Mouse (Mus musculus) gastrocnemius, postnatal 36 days (tissue): ENCODE results near the gene Cmss1. TPM values are rescaled to one million over a fixed set of nuclear protein-coding genes. Genes with fewer than 3 reads are reported as not detected.
"Not testable (repeated sequence)": the region's sequence is repeated elsewhere in the genome, so short reads cannot be mapped to it uniquely, and the experiment has no call there.

Source experiments
- DNase-seq, 2 experiments: peaks; one replicate each; pipeline ENCODE4 v3.0.0; 2022
- intact Hi-C: fragments of 180-260 bp; cut with DNase I; formaldehyde crosslinking; loops from one replicate; pipeline ENCODE4 v1.15.1; 2025
- total RNA-seq, 2 experiments: library from RNA; stranded (reverse); gene quantifications; 2 replicates each; pipeline ENCODE4 v1.2.3; 2021

Cmss1 gene
- total RNA-seq, 2 experiments from 2014 or later = 32.6 to 36.6 TPM

DNA sequence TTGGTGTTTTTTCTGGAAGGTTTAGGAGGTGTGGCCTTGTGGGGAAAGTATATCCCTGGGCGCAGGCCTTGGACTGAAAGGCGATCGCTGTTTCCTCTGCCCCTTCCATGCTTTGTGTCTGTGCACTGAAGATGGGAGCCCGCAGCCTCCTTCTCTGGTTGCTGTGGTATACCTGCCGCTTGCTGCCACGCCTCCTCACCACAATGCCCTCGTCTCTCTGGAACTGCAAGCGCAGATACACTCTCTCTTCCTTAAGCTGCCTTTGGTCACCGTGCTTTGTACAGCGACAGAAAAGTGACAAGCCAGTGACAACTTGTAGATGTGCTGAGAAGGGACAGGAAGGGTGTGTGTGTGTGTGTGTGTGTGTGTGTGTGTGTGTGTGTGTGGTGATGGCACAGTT is 207.1 kb downstream of the Cmss1 start:
- intact Hi-C loops = loop anchor here (2.0 to 5.0 kb wide), 4 partner anchors 52 to 183 kb away; no protein-coding TSS in a partner anchor
- no peak for DNase-seq

DNA sequence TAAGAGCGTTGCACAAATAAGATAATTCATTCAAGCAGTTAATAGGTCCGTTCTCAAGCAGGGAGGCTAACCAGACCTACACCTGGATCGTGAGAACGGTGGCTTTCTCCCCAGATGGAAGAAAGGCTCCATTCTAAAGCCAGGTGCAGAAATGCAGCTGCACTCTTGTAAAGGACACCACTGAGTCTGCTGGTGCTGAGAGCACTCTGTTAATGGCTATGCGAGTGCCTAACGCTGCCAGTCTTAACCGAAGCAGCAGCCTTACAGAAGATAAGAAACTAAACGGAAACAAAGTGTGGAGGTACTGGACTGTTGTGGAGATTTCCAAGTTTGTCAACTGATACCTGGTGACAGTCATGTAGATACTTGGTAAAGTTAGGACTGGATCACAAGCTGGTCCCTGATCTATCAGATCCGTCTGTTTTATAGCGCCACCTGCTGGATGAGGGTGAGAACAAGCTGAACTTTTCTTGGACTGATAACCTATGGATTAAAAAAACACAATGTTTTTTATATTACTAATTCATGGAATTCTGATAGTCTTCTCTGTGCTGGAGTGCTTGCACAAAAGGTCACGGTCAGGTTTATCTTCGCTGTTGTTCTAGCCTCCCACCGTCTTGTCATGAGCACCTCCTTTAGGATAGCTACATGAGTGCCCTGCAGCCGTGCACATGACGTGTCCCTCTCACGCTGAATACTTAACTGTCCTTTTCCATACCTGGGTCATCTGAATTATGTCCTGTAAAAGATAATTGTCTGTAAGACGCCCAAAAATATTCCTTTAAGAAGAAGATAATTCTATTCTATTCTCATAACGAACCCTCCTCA is 208.1 kb downstream of the Cmss1 start:
- peak; percentile 37 to 66 for DNase-seq
- intact Hi-C loops = loop anchor here (2.0 to 5.0 kb wide), 4 partner anchors 51 to 184 kb away; no protein-coding TSS in a partner anchor

DNA sequence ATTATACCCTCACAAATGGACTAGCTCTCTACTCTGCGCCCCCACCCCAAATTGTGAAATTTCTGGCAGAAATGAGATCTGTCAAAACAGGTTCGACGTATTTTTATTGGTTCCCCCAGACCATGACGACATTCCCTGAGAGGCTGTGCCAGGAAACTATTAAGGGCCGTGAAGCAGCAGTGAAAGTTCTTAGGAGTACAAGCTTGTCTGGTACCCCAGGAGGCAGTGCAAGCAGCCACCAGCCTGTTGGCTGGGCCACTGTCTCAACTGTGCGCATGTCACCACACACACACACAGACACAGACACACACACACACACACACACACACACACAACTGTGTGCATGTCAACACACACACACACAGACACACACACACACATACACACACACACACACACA is 208.8 kb downstream of the Cmss1 start:
- intact Hi-C loops = loop anchor here (2.0 to 5.0 kb wide), 4 partner anchors 51 to 184 kb away; no protein-coding TSS in a partner anchor
- DNase-seq = no peak

DNA sequence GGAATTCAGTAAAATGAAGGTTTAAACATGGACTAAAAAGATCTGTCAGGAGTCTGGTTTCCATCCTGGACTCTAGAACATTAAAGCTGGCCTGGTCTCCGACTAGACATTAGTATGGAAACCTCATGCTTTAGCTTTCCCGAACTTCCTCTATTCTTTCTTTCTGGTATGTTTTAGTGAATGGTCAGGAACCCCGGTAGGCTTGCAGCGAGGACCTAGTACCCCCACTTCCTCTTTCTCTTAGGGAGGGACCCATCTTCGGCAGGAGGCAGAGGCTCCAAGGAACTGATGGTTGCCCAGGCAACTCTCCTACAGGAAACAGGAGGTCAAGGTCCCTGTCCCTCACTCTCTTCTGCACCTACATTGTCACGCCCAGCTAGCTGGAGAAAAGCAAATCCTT is 210.4 kb downstream of the Cmss1 start:
- DNase-seq = no peak
- intact Hi-C loops = loop anchor here (5.0 kb wide), 3 partner anchors 49 to 186 kb away; no protein-coding TSS in a partner anchor

DNA sequence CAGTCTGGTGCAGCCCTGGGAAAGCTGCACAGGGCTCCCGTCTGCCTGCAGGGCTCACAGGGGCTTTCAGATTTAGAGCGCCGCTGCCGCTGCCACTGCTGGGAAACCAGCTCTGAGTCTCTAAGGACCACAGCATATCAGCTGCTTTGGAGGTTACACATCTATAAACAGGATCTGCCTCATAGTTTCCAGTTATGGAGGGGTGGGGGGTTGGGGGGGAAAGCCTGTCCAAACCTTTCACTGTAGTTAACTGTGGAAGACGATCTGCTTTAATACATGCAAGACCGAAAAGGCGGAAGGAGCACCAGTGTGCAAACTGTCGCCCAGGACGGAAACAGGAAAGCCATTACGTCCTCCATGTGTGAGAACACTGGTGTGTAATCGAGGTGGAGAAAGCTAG is 213.5 kb downstream of the Cmss1 start:
- peak; percentile 24 to 37 for DNase-seq
- intact Hi-C loops = no loop called here

DNA sequence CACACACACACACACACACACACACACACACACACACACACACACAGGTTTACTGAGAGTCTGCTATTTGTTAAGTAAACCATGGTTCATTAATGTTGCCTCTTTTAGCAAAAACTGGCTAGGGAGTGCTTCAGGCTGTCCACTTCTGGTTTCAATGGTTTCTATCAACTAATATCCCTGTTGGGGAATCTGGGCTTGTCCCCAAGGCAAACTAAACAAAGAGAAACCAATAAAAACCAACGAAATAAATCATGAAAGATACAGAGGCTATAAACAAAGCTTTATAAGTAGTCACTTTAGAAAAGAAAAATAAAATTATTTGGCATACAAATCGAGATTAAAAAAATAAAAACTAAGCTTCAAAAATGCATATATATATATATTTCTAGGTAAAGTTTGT is 214.2 kb downstream of the Cmss1 start:
- intact Hi-C loops = no loop called here
- no peak for DNase-seq

DNA sequence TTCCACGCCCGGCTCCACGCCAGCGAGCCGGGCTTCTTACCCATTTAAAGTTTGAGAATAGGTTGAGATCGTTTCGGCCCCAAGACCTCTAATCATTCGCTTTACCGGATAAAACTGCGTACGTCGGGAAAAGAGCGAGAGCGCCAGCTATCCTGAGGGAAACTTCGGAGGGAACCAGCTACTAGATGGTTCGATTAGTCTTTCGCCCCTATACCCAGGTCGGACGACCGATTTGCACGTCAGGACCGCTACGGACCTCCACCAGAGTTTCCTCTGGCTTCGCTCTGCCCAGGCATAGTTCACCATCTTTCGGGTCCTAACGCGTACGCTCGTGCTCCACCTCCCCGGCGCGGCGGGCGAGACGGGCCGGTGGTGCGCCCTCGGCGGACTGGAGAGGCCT is 215.5 kb downstream of the Cmss1 start:
- intact Hi-C loops = not testable (repeated sequence)

DNA sequence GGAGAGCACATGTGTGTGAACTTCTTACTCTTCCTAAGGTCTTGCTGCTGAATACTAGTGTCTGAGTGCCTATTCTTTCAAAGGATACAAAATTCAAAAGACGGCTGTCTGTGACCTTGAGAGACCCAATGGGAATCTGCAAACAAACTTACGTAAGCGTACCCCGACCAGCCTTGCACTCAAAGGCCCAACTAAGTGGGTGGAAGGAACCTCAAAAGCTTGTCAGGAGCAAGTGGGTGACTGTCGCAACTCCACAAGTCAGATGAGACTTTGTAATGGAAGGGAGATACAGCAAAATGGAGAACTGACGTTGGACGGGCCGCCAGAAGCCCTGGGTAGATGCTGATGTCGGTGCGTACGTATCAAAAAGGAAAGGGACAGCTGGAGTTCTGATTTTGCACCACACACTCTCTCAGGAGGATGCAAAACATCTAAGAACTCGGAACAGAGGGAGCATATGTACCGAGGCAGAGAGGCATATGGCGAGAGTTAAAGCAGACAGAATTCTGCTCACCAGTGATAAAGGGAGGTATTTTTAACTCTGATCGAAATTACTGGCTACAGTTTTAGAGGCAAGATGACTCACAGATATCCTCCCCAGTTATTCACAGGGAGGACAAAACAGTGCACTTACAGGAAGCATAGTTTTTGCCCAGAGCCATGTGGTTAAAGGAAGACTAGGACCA is 217.0 kb downstream of the Cmss1 start:
- no peak for DNase-seq
- intact Hi-C loops = no loop called here

More for the DNA sequence above, 215.5 kb downstream of the Cmss1 start:
- DNase-seq = not testable (repeated sequence)

DNA sequence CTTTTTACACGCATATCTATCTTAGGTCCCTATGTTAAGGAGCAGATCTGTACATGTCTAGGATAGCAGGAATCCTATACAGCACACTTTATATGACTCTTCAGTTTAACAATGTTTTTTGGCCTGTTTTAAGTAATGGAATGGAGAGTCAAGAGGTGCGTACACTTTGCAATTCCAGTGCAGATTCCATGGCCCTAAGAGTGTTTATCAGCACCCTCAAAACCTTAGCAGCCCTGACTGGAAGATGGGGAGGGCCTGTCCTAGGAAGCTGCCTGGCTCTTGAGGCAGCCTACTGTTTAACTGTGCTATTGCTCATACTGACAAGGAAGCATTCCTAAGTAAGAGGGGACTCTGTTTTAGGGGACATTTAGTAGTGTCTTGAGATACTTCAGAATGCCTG is 222.4 kb downstream of the Cmss1 start:
- intact Hi-C loops = no loop called here
- no peak for DNase-seq

DNA sequence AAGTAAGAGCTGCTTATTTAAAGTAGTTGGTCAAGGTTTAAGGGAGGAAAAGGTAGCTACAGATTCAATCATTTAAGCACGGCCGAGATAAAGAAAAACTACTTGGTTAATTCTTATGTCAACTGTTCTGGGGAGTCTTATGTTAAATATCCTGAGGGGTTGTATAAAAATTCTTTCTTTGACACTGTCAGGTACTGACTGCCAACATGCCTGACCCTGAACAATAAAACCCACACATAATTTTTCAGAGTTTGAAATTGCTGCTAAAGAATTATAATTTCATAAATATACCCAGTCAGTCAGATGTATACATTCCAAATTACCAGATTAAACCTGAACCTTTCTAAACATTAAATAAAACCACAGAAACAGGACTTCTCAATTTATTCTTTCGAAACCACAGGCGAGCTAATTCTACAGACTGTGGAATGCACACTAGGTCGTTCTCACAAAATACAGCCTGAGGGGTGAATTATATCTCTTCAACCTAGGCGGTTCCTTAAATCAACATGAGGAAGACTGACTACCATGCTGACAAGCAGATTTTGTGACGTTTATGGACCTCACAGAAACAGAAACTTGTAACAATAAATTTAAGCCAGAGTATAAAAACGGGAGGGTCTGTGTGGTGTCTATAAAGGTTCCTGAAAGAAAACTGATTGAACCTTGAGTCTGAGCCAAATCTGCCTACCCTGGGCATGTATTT is 223.2 kb downstream of the Cmss1 start:
- intact Hi-C loops = no loop called here
- DNase-seq = no peak

DNA sequence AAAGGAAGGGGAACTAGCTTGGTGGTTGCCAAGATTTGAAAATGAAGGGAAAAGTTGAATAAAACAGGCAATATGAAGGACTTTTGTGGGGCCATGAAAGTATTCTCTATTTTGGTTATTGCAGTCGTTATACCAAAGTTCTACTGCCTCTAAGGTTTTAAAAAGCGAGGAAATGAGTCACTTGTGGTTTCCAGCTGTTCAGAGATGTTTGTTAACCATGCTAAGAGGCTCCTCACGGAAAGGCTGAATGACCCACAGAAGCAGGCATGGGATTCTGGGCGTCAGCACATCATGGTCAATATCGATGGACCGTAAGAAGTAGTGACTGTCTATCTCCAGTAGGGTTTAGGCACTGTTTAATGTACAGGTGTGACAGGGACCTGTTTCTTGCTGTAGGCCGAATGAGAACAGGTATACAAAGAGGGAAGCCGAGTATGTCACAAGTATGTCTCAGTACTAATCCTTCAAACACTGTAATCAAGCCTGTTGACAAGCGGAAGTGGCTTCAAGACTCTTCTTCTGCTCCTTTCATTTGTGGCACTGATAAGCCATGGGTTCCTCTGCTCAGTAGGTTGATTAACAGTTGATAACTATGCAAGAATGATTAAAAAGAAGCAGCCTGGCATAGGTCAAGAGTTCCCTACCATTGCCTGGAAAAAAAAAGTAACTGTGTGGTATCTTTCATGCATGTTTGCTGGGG is 227.9 kb downstream of the Cmss1 start:
- intact Hi-C loops = no loop called here
- no peak for DNase-seq

DNA sequence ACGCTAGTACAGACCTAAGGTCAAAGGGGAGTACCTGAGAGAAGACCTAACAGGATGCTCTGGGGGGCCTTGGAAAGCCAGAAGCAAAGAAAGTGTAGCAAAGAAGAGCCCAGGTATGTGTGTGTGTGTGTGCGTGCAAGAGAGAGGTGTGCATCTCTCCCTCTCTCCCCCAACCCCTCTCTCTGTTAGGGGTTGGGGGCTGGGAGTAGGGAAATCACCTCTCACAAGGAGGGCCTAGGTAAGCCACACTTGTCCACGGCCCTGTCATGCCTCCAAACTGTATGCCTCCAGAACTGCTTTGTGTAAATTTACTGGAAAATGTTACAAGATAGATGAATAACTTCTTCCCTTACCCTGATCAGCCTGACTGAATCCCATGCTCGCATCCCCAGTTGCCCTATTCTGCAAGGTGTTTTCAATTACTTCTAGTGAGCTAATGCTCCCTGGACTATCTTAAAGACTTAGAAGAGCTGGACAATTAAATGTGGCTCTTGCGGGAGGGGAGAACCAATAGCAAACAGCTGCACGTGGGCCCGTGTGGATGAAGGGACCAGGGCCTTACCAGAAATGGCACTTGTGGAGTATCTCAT is 231.3 kb downstream of the Cmss1 start:
- intact Hi-C loops = no loop called here
- no peak for DNase-seq

DNA sequence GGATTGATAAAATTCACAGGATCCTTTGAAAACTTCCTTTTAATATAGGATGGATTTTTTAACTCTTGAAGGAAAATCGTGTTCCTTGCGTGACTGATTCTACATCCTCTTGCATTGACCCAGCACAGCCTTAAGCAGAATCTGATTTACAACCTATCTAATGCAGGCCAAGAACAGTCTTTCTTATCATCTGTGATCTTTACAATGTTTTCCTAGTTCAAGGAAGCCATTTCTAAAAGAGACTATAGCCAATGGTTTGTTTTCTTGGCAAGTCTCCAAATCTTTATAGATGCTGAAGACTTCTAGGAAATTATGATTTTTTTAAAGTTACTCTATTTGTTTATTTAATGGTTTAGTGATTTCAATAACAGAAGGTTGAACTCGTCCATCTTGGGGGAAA is 234.5 kb downstream of the Cmss1 start:
- intact Hi-C loops = no loop called here
- DNase-seq = no peak

DNA sequence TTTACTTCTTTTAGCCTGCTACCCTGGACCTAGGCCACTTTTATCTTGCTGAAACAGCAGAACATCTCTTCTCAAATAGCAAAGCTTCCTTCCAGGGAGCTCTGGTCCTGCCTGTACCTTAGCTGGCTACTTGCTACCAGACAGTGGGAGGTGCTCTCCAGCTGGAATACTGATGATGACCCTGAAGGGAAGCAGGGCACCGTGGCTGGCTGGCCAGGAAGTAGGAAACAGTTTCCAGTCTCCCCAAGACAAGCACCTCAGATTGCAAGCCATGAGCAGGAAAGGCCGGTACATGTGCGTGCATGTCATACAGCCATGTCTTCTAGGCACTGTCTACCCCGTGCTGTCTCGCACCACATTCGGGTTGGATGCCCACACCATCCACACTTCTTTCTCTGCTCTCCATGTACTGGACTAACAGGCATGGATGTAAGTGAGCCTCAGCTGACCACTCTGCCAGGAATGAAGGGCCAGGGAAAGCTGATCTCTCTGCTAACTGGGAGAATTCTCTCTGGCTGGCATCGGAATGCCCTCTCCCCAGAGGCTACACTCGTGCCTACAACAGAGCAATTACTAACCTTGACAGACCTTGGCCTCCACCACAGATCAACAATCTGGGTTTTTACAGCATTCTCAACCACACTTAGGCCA is 236.7 kb downstream of the Cmss1 start:
- intact Hi-C loops = loop anchor here (10.0 kb wide), 1 partner anchor 105 kb away; no protein-coding TSS in a partner anchor
- peak; percentile 13 to 40 for DNase-seq

DNA sequence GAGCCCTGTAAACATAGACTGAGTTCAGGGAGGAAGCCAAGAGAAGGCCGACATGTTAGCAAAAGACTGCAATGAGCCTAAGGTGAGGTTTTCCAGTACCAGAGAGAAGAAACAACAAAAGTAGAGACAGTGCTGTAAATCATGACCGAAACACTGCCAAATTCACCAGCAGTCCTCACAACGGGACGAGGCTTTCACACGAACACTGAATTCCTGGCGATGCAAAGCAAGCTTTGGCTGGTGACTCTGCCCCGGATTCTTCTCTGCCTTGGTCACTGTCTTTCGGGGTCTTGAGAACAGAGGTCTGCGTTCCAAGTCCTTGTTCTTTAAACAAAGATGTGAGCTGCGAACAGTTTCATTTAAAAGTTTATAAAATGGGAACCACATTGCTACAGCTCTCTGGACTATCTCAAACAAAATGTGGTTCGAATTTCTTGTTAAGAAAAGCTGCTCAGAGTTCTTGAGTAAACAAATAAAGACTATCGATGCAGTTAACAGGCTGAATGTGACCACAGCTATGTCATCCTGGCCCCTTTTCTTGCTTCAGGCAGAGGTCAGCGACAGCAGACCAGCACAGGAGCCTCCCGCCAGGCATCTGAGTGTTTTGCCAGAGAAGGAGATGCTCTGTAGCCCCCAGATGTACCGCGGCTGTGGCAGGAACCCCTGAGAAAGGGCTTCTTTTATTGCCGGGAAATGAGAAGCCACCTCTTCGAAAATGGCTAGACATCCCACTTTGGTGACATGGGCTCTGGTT is 239.5 kb downstream of the Cmss1 start:
- intact Hi-C loops = loop anchor here (10.0 kb wide), 1 partner anchor 108 kb away; no protein-coding TSS in a partner anchor

DNA sequence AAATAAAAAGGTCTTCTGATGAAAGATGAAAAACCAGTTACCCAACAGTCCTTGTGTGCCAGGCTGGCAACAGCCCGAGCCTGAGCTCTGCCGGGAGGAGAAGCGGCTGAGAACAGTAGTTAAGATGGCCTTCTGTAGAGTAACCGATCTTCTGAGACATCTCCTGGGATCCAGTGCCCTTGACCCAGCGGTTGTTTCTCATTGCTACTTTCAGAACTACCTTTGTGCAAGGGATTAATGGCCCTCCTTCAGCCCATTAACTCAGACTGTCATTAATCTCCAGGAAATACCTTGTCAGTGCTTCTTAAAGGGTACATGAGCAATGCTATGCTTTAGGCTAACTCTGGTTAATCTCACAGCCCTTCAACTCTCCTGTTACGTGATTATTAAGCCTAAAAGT is 240.5 kb downstream of the Cmss1 start:
- no peak for DNase-seq

More for the DNA sequence above, 239.5 kb downstream of the Cmss1 start:
- DNase-seq = no peak

DNA sequence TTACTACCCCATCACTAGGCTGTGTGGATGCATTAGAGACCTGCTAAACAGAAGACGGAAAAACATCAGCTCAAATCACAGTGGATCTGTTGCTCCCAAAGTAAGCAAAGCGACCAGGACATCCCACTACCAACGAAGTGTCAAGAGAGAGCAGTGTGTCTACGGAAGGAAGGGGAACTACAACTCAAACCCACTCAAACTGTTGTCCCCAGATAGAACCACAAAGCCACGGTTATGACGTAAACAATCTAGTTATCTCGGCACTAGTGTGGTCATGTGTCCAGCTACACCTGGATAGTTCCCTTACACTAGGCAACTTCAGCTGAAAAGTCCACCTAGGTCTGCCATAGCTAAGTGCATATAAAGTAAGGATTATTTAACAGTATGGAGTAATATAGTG is 242.2 kb downstream of the Cmss1 start:
- intact Hi-C loops = loop anchor here (10.0 kb wide), 1 partner anchor 110 kb away; no protein-coding TSS in a partner anchor

More for the DNA sequence above, 240.5 kb downstream of the Cmss1 start:
- intact Hi-C loops = loop anchor here (10.0 kb wide), 1 partner anchor 109 kb away; no protein-coding TSS in a partner anchor

DNA sequence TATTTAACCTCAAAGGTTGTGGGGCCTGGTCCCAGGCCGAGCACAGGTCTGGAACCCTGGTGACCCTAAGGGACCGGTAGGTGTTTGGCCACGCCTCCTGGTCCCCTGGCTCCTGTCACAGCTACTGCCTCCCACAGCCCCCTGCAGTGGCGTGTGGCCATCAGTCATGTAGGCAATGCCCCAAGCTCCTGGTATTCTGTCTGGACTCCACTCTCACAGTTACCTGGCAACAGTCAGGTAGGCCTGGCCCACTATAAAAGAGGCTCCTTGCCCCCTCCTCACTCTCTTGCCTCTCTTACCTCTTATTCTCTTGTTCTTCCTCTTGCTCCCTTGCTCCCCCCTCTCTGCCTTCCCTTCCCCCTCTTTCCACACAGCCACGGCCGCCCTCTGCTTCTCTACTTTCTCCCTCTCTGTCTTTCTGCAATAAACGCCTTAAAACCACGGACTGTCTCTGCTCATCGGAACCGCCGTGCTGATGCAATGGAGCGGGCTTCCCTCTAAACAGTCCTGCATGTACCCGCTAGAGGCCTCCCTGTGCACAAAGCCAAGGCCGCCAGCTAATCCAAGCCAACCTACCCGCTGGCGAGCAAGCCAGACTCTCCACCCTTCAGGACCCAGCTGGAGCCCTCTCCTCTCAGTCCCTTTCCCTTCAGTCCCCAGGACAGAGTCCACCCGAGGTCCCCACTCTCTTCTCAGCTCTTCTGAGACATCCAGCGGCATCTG is 243.8 kb downstream of the Cmss1 start:
- DNase-seq = peak; percentile 42 to 51
- intact Hi-C loops = loop anchor here (10.0 kb wide), 1 partner anchor 112 kb away; no protein-coding TSS in a partner anchor

More for the DNA sequence above, 242.2 kb downstream of the Cmss1 start:
- DNase-seq = no peak
